Mouse (Mus musculus): ENCODE results near the gene Tmem100. TPM values are rescaled to one million over a fixed set of nuclear protein-coding genes. Genes with fewer than 3 reads are reported as not detected.

The Tmem100 gene
- polyA plus RNA-seq, 1 experiment = 1.1 TPM

- Histone ChIP-seq H3K4me1 (ENCODE audit: control insufficient read depth, insufficient read depth, low read length) (no peaks in the 10 kb centered on the region), H3K4me3 (replicated peaks; ENCODE audit: control insufficient read depth, low read depth, low read length) (no peak overlapping the region), H3K27ac (ENCODE audit: control insufficient read depth, insufficient read depth, low read depth, low read length, poor library complexity) (no peak overlapping the region)
- WGBS = 83% methylated on average over 14 of the region's 14 CpGs
- TF ChIP-seq POLR2A (IDR thresholded peaks at IDR 0.05; ENCODE audit: borderline replicate concordance, control insufficient read depth, low read depth, low read length) (no peak), CTCF (IDR thresholded peaks at IDR 0.05; ENCODE audit: control insufficient read depth, insufficient read depth, low read length) (no peak)
These were observed 5.4 kb downstream of the Tmem100 start for GRCm38 (mm10) chr11:90035532-90035931.

- H3K4me1 ChIP-seq (ENCODE audit: control insufficient read depth, insufficient read depth, low read length) = no peaks in the 10 kb centered on the region
- no peak overlapping the region for H3K4me3 ChIP-seq (replicated peaks; ENCODE audit: control insufficient read depth, low read depth, low read length)
- TF ChIP-seq POLR2A (IDR thresholded peaks at IDR 0.05; ENCODE audit: borderline replicate concordance, control insufficient read depth, low read depth, low read length) (no peak), CTCF (IDR thresholded peaks at IDR 0.05; ENCODE audit: control insufficient read depth, insufficient read depth, low read length) (peak; percentile 48; the same call in 1 of the 2 replicates)
- H3K27ac ChIP-seq (ENCODE audit: control insufficient read depth, insufficient read depth, low read depth, low read length, poor library complexity) = no peak overlapping the region
- 78% methylated on average over 4 of the region's 4 CpGs for WGBS
These were observed 6.3 kb downstream of the Tmem100 start for GRCm38 (mm10) chr11:90036416-90036815.

GRCm38 (mm10) chr11:90038022-90038421 is 7.9 kb downstream of the Tmem100 start:
- 24% methylated on average over 5 of the region's 5 CpGs for WGBS
- Histone ChIP-seq H3K27ac (ENCODE audit: control insufficient read depth, insufficient read depth, low read depth, low read length, poor library complexity) (no peak overlapping the region), H3K4me3 (replicated peaks; ENCODE audit: control insufficient read depth, low read depth, low read length) (no peak overlapping the region), H3K4me1 (ENCODE audit: control insufficient read depth, insufficient read depth, low read length) (no peaks in the 10 kb centered on the region)
- TF ChIP-seq POLR2A (IDR thresholded peaks at IDR 0.05; ENCODE audit: borderline replicate concordance, control insufficient read depth, low read depth, low read length) (no peak), CTCF (IDR thresholded peaks at IDR 0.05; ENCODE audit: control insufficient read depth, insufficient read depth, low read length) (peak; percentile 22; the same call in 1 of the 2 replicates)

GRCm38 (mm10) chr11:90044459-90044858 is 14.3 kb downstream of the Tmem100 start:
- TF ChIP-seq CTCF (IDR thresholded peaks at IDR 0.05; ENCODE audit: control insufficient read depth, insufficient read depth, low read length) (no peak), POLR2A (IDR thresholded peaks at IDR 0.05; ENCODE audit: borderline replicate concordance, control insufficient read depth, low read depth, low read length) (no peak)
- Histone ChIP-seq H3K4me3 (replicated peaks; ENCODE audit: control insufficient read depth, low read depth, low read length) (no peak overlapping the region), H3K4me1 (ENCODE audit: control insufficient read depth, insufficient read depth, low read length) (no peaks in the 10 kb centered on the region), H3K27ac (ENCODE audit: control insufficient read depth, insufficient read depth, low read depth, low read length, poor library complexity) (no peak overlapping the region)
- 84% methylated on average over 4 of the region's 4 CpGs for WGBS

GRCm38 (mm10) chr11:90046211-90046610 is 16.1 kb downstream of the Tmem100 start:
- WGBS = 43% methylated on average over 7 of the region's 7 CpGs
- Histone ChIP-seq H3K27ac (ENCODE audit: control insufficient read depth, insufficient read depth, low read depth, low read length, poor library complexity) (no peak overlapping the region), H3K4me3 (replicated peaks; ENCODE audit: control insufficient read depth, low read depth, low read length) (no peak overlapping the region), H3K4me1 (ENCODE audit: control insufficient read depth, insufficient read depth, low read length) (no peaks in the 10 kb centered on the region)
- TF ChIP-seq CTCF (IDR thresholded peaks at IDR 0.05; ENCODE audit: control insufficient read depth, insufficient read depth, low read length) = no peak
- TF ChIP-seq POLR2A (IDR thresholded peaks at IDR 0.05; ENCODE audit: borderline replicate concordance, control insufficient read depth, low read depth, low read length) = no peak

GRCm38 (mm10) chr11:90047271-90047670 is 17.1 kb downstream of the Tmem100 start:
- WGBS = 83% methylated on average over 9 of the region's 9 CpGs
- Histone ChIP-seq H3K4me1 (ENCODE audit: control insufficient read depth, insufficient read depth, low read length) (no peaks in the 10 kb centered on the region), H3K4me3 (replicated peaks; ENCODE audit: control insufficient read depth, low read depth, low read length) (no peak overlapping the region), H3K27ac (ENCODE audit: control insufficient read depth, insufficient read depth, low read depth, low read length, poor library complexity) (no peak overlapping the region)
- TF ChIP-seq POLR2A (IDR thresholded peaks at IDR 0.05; ENCODE audit: borderline replicate concordance, control insufficient read depth, low read depth, low read length) = no peak
- no peak for TF ChIP-seq CTCF (IDR thresholded peaks at IDR 0.05; ENCODE audit: control insufficient read depth, insufficient read depth, low read length)

- TF ChIP-seq POLR2A (IDR thresholded peaks at IDR 0.05; ENCODE audit: borderline replicate concordance, control insufficient read depth, low read depth, low read length) (no peak), CTCF (IDR thresholded peaks at IDR 0.05; ENCODE audit: control insufficient read depth, insufficient read depth, low read length) (no peak)
- Histone ChIP-seq H3K4me1 (ENCODE audit: control insufficient read depth, insufficient read depth, low read length) (no peaks in the 10 kb centered on the region), H3K27ac (ENCODE audit: control insufficient read depth, insufficient read depth, low read depth, low read length, poor library complexity) (no peak overlapping the region), H3K4me3 (replicated peaks; ENCODE audit: control insufficient read depth, low read depth, low read length) (no peak overlapping the region)
- 77% methylated on average over 7 of the region's 7 CpGs for whole genome bisulfite sequencing
These were observed 19.9 kb downstream of the Tmem100 start for GRCm38 (mm10) chr11:90050016-90050415.

- 78% methylated on average over 7 of the region's 7 CpGs for WGBS
- H3K4me1 ChIP-seq (ENCODE audit: control insufficient read depth, insufficient read depth, low read length) = no peaks in the 10 kb centered on the region
- H3K27ac ChIP-seq (ENCODE audit: control insufficient read depth, insufficient read depth, low read depth, low read length, poor library complexity) = no peak overlapping the region
- TF ChIP-seq POLR2A (IDR thresholded peaks at IDR 0.05; ENCODE audit: borderline replicate concordance, control insufficient read depth, low read depth, low read length) (no peak), CTCF (IDR thresholded peaks at IDR 0.05; ENCODE audit: control insufficient read depth, insufficient read depth, low read length) (no peak)
- no peak overlapping the region for H3K4me3 ChIP-seq (replicated peaks; ENCODE audit: control insufficient read depth, low read depth, low read length)
These were observed 22.6 kb downstream of the Tmem100 start for GRCm38 (mm10) chr11:90052785-90053184.

GRCm38 (mm10) chr11:90053820-90054219 is 23.7 kb downstream of the Tmem100 start:
- 78% methylated on average over 4 of the region's 4 CpGs for WGBS
- no peak overlapping the region for H3K27ac ChIP-seq (ENCODE audit: control insufficient read depth, insufficient read depth, low read depth, low read length, poor library complexity)

More at GRCm38 (mm10) chr11:90053820-90054219, 23.7 kb downstream of the Tmem100 start:
- no peak for TF ChIP-seq POLR2A (IDR thresholded peaks at IDR 0.05; ENCODE audit: borderline replicate concordance, control insufficient read depth, low read depth, low read length)
- no peak for TF ChIP-seq CTCF (IDR thresholded peaks at IDR 0.05; ENCODE audit: control insufficient read depth, insufficient read depth, low read length)
- Histone ChIP-seq H3K4me1 (ENCODE audit: control insufficient read depth, insufficient read depth, low read length) (no peaks in the 10 kb centered on the region), H3K4me3 (replicated peaks; ENCODE audit: control insufficient read depth, low read depth, low read length) (no peak overlapping the region)

Measured in bone marrow, adult 2 months (tissue).